ENCODE assay signal across 7 mouse cellular contexts in the genomic region with DNA sequence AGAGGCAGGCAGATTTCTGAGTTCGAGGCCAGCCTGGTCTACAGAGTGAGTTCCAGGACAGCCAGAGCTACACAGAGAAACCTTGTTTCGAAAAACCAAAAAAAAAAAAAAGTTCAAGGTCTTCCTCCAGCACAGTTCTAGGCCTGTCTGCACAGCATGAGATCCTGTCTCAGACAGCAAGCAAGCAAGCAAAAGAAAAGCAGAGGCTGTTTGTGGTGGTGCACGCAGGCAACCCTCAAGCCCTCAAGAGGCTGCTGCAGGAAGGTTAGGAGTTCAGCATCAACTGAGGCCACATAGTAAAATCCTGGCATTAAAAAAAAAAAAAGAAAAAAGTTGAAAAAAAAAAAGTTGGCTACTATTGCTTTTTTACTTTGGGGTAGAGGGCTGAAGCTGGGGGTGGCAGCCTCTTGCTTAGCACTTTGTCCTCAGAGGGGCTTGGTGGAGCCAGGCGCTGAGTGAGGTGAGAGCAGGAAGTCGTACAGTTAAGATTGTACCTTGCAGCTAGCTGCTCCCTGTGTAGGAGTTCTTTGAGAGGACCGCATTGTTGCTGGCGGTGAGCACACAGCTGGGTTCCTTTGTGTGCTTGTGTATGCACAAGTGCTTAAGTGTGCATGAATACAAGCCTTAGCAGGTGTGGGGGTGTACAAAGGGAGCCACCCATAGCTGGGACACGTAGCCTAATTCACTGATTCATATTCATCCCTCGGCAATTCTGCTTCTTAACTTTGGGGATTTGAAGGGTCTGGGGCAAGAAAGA. TPM values are rescaled to one million over a fixed set of nuclear protein-coding genes. Genes with fewer than 3 reads are reported as not detected.
DNase-seq lines count a peak whose midpoint lies in the region; ATAC-seq and TF ChIP-seq lines count a peak whose summit lies in the region.

No protein-coding gene starts in this region.

- peak overlapping the region; percentile 10; the same call in 1 of the 2 replicates for H3K4me3 ChIP-seq in lung, postnatal 0 days (ENCODE audit: low read depth, low read length)
- H3K4me3 ChIP-seq in forebrain, embryonic 14.5 days (ENCODE audit: low read depth, low read length), result no peak overlapping the region
- H3K4me3 ChIP-seq in liver, embryonic 15.5 days (replicated peaks), result no peak overlapping the region

- peak overlapping the region; percentile 50 for H3K4me2 ChIP-seq in lung, postnatal 0 days (replicated peaks; ENCODE audit: low read depth, low read length)
- peak overlapping the region; percentile 46 for H3K4me2 ChIP-seq in forebrain, embryonic 14.5 days (ENCODE audit: low read length)
- H3K4me2 ChIP-seq in liver, embryonic 15.5 days, result peak overlapping the region; percentile 66

- H3K9ac ChIP-seq in lung, postnatal 0 days (replicated peaks; ENCODE audit: low read depth), result no peak overlapping the region
- H3K9ac ChIP-seq in forebrain, embryonic 14.5 days (ENCODE audit: low read length), result peak overlapping the region; percentile 53; the same call in 1 of the 2 replicates
- H3K9ac ChIP-seq in liver, embryonic 15.5 days, result no peak overlapping the region

- DNase-seq in lung, postnatal 0 days (ENCODE audit: low spot score), result peak; percentile 57
- no peak for DNase-seq in lung, postnatal 36 days
- no peak for DNase-seq in forebrain, embryonic 14.5 days (ENCODE audit: low spot score)
- peak; percentile 70 for DNase-seq in thymus, postnatal 4 days
- DNase-seq in frontal cortex, postnatal 10 days (ENCODE audit: low spot score in 2 of 2), result no peak
- DNase-seq in spleen, postnatal 10 days (ENCODE audit: low spot score in 2 of 2), result no peak

- peaks cover 23% of the 10 kb centered on the region for H3K36me3 ChIP-seq in lung, postnatal 0 days (ENCODE audit: insufficient read depth, low read length)
- H3K36me3 ChIP-seq in forebrain, embryonic 14.5 days (ENCODE audit: control insufficient read depth, insufficient read depth, low read length), result peaks cover 34% of the 10 kb centered on the region
- H3K36me3 ChIP-seq in liver, embryonic 15.5 days (replicated peaks), result 0 out of 2 replicates have a peak, but pooled peaks cover 28% of the 10 kb centered on the region

- no peaks in the 10 kb centered on the region for H3K4me1 ChIP-seq in lung, postnatal 0 days (ENCODE audit: insufficient read depth, low read depth, low read length)
- H3K4me1 ChIP-seq in forebrain, embryonic 14.5 days (ENCODE audit: control insufficient read depth, insufficient read depth, low read length), result peaks cover 5% of the 10 kb centered on the region; the same call in 1 of the 2 replicates
- peaks cover 17% of the 10 kb centered on the region for H3K4me1 ChIP-seq in liver, embryonic 15.5 days (replicated peaks)

- no peak for TF ChIP-seq EP300 in lung, postnatal 0 days (IDR thresholded peaks at IDR 0.05)

- ATAC-seq in lung, postnatal 0 days, result peak; percentile 56
- ATAC-seq in forebrain, embryonic 14.5 days, result peak; percentile 24; the same call in 1 of the 2 replicates
- ATAC-seq in liver, embryonic 15.5 days (ENCODE audit: insufficient read depth), result no peak

- no peaks in the 10 kb centered on the region for H3K27me3 ChIP-seq in lung, postnatal 0 days (replicated peaks; ENCODE audit: insufficient read depth, low read length)
- H3K27me3 ChIP-seq in forebrain, embryonic 14.5 days (replicated peaks; ENCODE audit: control insufficient read depth, insufficient read depth, low read length), result no peaks in the 10 kb centered on the region
- H3K27me3 ChIP-seq in liver, embryonic 15.5 days, result no peaks in the 10 kb centered on the region

- no peaks in the 10 kb centered on the region for H3K9me3 ChIP-seq in lung, postnatal 0 days (ENCODE audit: low read length)
- H3K9me3 ChIP-seq in forebrain, embryonic 14.5 days (replicated peaks; ENCODE audit: control insufficient read depth, low read length), result no peaks in the 10 kb centered on the region
- no peaks in the 10 kb centered on the region for H3K9me3 ChIP-seq in liver, embryonic 15.5 days (replicated peaks)

- 66% methylated on average over 9 of the region's 9 CpGs for WGBS in lung, postnatal 0 days
- 23% methylated on average over 9 of the region's 9 CpGs for WGBS in forebrain, embryonic 14.5 days
- WGBS in liver, embryonic 15.5 days (ENCODE audit: insufficient replicate concordance), result 74% methylated on average over 9 of the region's 9 CpGs

- no peak for TF ChIP-seq CTCF in lung, postnatal 0 days (IDR thresholded peaks at IDR 0.05)

- peak overlapping the region; percentile 71; the same call in 1 of the 2 replicates for H3K27ac ChIP-seq in lung, postnatal 0 days (ENCODE audit: low read length)
- no peak overlapping the region for H3K27ac ChIP-seq in forebrain, embryonic 14.5 days (ENCODE audit: low read depth, low read length)
- no peak overlapping the region for H3K27ac ChIP-seq in liver, embryonic 15.5 days (replicated peaks)

RNA-seq across cellular contexts. Expression of gene Twf2, which starts 8.1 kb away (rescaled TPM):
- 64.2 and 64.6 TPM in 2 replicates for polyA plus RNA-seq in lung, postnatal 0 days (2015; fragmentation: Nextera tagmentation; extraction: Ambion mirVana)
- 57.5 and 64.7 TPM in 2 replicates for polyA plus RNA-seq in forebrain, embryonic 14.5 days (2014; fragmentation: Nextera tagmentation; extraction: Ambion mirVana)
- polyA plus RNA-seq in liver, embryonic 15.5 days (2015; fragmentation: Nextera tagmentation; extraction: Ambion mirVana), result 23.5 and 23.8 TPM in 2 replicates

RNA-seq across cellular contexts. Expression of gene Tlr9, which starts 11.4 kb away (rescaled TPM):
- 0.12 and 0.15 TPM in 2 replicates for polyA plus RNA-seq in lung, postnatal 0 days (2015; fragmentation: Nextera tagmentation; extraction: Ambion mirVana)
- polyA plus RNA-seq in forebrain, embryonic 14.5 days (2014; fragmentation: Nextera tagmentation; extraction: Ambion mirVana), result not detected in 2 replicates
- 0.03 and 0.07 TPM in 2 replicates for polyA plus RNA-seq in liver, embryonic 15.5 days (2015; fragmentation: Nextera tagmentation; extraction: Ambion mirVana)

RNA-seq across cellular contexts. Expression of gene Ppm1m, which starts 11.5 kb away (rescaled TPM):
- 33.4 and 37.2 TPM in 2 replicates for polyA plus RNA-seq in lung, postnatal 0 days (2015; fragmentation: Nextera tagmentation; extraction: Ambion mirVana)
- 10.3 and 10.7 TPM in 2 replicates for polyA plus RNA-seq in forebrain, embryonic 14.5 days (2014; fragmentation: Nextera tagmentation; extraction: Ambion mirVana)
- 11.7 and 13.6 TPM in 2 replicates for polyA plus RNA-seq in liver, embryonic 15.5 days (2015; fragmentation: Nextera tagmentation; extraction: Ambion mirVana)

RNA-seq across cellular contexts. Expression of gene Alas1, which starts 37.4 kb away (rescaled TPM):
- 292 and 310 TPM in 2 replicates for polyA plus RNA-seq in lung, postnatal 0 days (2015; fragmentation: Nextera tagmentation; extraction: Ambion mirVana)
- 91.5 and 110 TPM in 2 replicates for polyA plus RNA-seq in forebrain, embryonic 14.5 days (2014; fragmentation: Nextera tagmentation; extraction: Ambion mirVana)
- polyA plus RNA-seq in liver, embryonic 15.5 days (2015; fragmentation: Nextera tagmentation; extraction: Ambion mirVana), result 52.6 and 59.6 TPM in 2 replicates

RNA-seq across cellular contexts. Expression of gene Wdr82, which starts 40.3 kb away (rescaled TPM):
- 11.3 and 13.2 TPM in 2 replicates for polyA plus RNA-seq in lung, postnatal 0 days (2015; fragmentation: Nextera tagmentation; extraction: Ambion mirVana)
- 54.7 and 56.4 TPM in 2 replicates for polyA plus RNA-seq in forebrain, embryonic 14.5 days (2014; fragmentation: Nextera tagmentation; extraction: Ambion mirVana)
- polyA plus RNA-seq in liver, embryonic 15.5 days (2015; fragmentation: Nextera tagmentation; extraction: Ambion mirVana), result 6.8 and 7.3 TPM in 2 replicates

Comparison
In these comparisons a context has a peak if more than half of its experiments do, and no peak if none do; other contexts are left out.
1. DNase-seq: peak in lung, postnatal 0 days (single experiment) and thymus, postnatal 4 days (single experiment); none in lung, postnatal 36 days (single experiment), forebrain, embryonic 14.5 days (single experiment), frontal cortex, postnatal 10 days (0 of 2) and spleen, postnatal 10 days (0 of 2).
2. Peak in every context shown above with its lines, with median percentiles within 50 percentile points of each other: H3K4me2 ChIP-seq.